Mouse (Mus musculus): ENCODE results near the gene Cd248. TPM values are rescaled to one million over a fixed set of nuclear protein-coding genes. Genes with fewer than 3 reads are reported as not detected.

Cd248 gene
- not detected in 4 replicates for total RNA-seq (2023)

GRCm38 (mm10) chr19:5067867-5068569 lies at the start of gene Cd248:
Gene Cd248, plus strand, starts transcription at chr19:5068078.

DNA sequence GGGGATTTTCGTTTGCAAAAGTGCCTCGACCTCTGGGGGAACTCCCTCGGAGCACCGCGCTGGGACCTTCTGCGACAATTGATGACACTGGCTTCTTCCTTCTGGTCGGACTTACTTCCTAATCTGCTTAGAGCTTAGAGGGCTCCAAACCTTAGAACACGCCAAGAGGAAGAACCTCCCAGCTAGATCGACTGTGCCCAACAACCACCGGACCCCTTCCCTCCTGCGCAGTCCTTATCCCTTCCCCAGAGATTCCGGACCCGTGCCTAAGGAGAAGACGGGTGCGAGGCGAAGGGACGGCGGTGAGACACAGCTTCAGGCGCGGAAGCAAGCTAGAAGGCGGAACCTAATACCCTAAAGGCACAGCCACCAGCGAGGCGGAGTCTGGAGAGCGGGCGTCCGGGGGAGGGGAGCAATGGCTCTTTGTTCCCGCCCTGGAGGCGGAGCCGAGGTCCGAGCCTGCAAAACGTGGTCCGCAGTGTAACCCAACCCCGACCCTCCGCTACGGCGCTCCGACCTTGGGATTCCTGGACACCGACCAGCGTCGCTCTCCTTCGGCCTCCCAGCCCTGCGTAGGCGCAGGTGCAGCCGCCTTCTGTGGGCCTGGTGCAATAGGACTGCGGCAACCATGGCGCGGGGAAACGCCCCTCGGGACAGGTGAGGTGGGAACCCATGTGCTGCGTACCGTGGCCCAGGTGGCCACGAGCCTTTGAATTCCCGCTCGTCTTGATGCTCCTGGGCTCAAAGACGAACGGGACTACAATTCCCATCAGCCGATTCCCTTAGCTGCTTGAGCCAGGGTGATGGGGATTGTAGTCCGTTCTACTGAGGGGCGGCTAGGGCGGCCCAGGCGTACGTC lies 44.0 kb upstream of the Cd248 start, which contains the start of gene Slc29a2:
TSS of gene Slc29a2 (plus strand) at position 240 of the 859 bp plus-strand sequence.

GRCm38 (mm10) chr19:5038709-5039156 lies 29.1 kb upstream of the Cd248 start, which contains the start of the genes B4gat1 and AC124502.3:
Gene B4gat1, plus strand, starts transcription at chr19:5038826.
Gene AC124502.3, plus strand, starts transcription at chr19:5038891.

GRCm38 (mm10) chr19:5040862-5041523 lies 26.9 kb upstream of the Cd248 start, which contains the start of gene Brms1:
Gene Brms1, plus strand, starts transcription at chr19:5041354.

GRCm38 (mm10) chr19:5050047-5050905 lies 17.6 kb upstream of the Cd248 start, which contains the start of gene Rin1:
Gene Rin1, plus strand, starts transcription at chr19:5050481.

GRCm38 (mm10) chr19:5085145-5085863 lies 17.4 kb downstream of the Cd248 start, which contains the start of gene Tmem151a:
Gene Tmem151a, minus strand, starts transcription at chr19:5085531.

GRCm38 (mm10) chr19:5087884-5088728 lies 20.2 kb downstream of the Cd248 start, which contains the start of gene Yif1a:
Gene Yif1a, plus strand, starts transcription at chr19:5088538.

GRCm38 (mm10) chr19:5098363-5099143 lies 30.7 kb downstream of the Cd248 start, which contains the start of gene Cnih2:
Gene Cnih2, minus strand, starts transcription at chr19:5098521.

GRCm38 (mm10) chr19:5106731-5107191 lies 38.9 kb downstream of the Cd248 start, which contains the start of gene Rab1b:
Gene Rab1b, minus strand, starts transcription at chr19:5107072.

GRCm38 (mm10) chr19:5118384-5118698 lies 50.5 kb downstream of the Cd248 start, which contains the start of gene Klc2:
Gene Klc2, minus strand, starts transcription at chr19:5118560.

Other genes starting within 250 kb of the Cd248 start
- 17.3 to 22.6 TPM (median 21.8 TPM) in 4 replicates for gene Ccs, start 228.7 kb upstream of the Cd248 start, total RNA-seq (2023)
- not detected in 4 replicates for gene Ccdc87, start 228.7 kb upstream of the Cd248 start, total RNA-seq (2023)
- gene Ctsf, start 212.9 kb upstream of the Cd248 start, total RNA-seq (2023) = 0.88 to 1.8 TPM (median 1.5 TPM) in 4 replicates
- not detected in 4 replicates for gene Actn3, start 190.2 kb upstream of the Cd248 start, total RNA-seq (2023)
- 7.5 to 11.4 TPM (median 9.0 TPM) in 4 replicates for gene Zdhhc24, start 189.4 kb upstream of the Cd248 start, total RNA-seq (2023)
- gene Bbs1, start 161.4 kb upstream of the Cd248 start, total RNA-seq (2023) = 2.5 to 3.7 TPM (median 2.6 TPM) in 4 replicates
- 65.2 to 87.2 TPM (median 74.8 TPM) in 4 replicates for gene Dpp3, start 139.8 kb upstream of the Cd248 start, total RNA-seq (2023)
- 1.5 to 2.5 TPM (median 2.0 TPM) in 4 replicates for gene Peli3, start 125.0 kb upstream of the Cd248 start, total RNA-seq (2023)
- gene Mrpl11, start 105.9 kb upstream of the Cd248 start, total RNA-seq (2023) = 24.7 to 38.8 TPM (median 33.6 TPM) in 4 replicates
- gene Npas4, start 77.8 kb upstream of the Cd248 start, total RNA-seq (2023) = not detected in 4 replicates
- 2.2 to 7.1 TPM (median 4.2 TPM) in 4 replicates for gene Slc29a2, start 44.2 kb upstream of the Cd248 start, total RNA-seq (2023)
- gene B4gat1, start 29.3 kb upstream of the Cd248 start, total RNA-seq (2023) = 2.3 to 4.9 TPM (median 3.2 TPM) in 4 replicates
- 0.37 to 2.7 TPM (median 1.3 TPM) in 4 replicates for gene AC124502.3, start 29.2 kb upstream of the Cd248 start, total RNA-seq (2023)
- 59.2 to 73.9 TPM (median 68.5 TPM) in 4 replicates for gene Brms1, start 26.7 kb upstream of the Cd248 start, total RNA-seq (2023)
- 3.0 to 3.9 TPM (median 3.3 TPM) in 4 replicates for gene Rin1, start 17.6 kb upstream of the Cd248 start, total RNA-seq (2023)
- 0.15 to 2.9 TPM (median 0.31 TPM) in 3 of 4 replicates, not detected in the other for gene Tmem151a, start 17.5 kb downstream of the Cd248 start, total RNA-seq (2023)
- gene Yif1a, start 20.5 kb downstream of the Cd248 start, total RNA-seq (2023) = 31.0 to 32.1 TPM (median 31.7 TPM) in 4 replicates
- 0.86 to 1.6 TPM (median 1.3 TPM) in 4 replicates for gene Cnih2, start 30.4 kb downstream of the Cd248 start, total RNA-seq (2023)
- gene Rab1b, start 39.0 kb downstream of the Cd248 start, total RNA-seq (2023) = 96.5 to 104 TPM (median 103 TPM) in 4 replicates
- gene Klc2, start 50.5 kb downstream of the Cd248 start, total RNA-seq (2023) = 34.4 to 45.7 TPM (median 38.8 TPM) in 4 replicates
- gene Pacs1, start 205.0 kb downstream of the Cd248 start, total RNA-seq (2023) = 72.0 to 82.2 TPM (median 75.3 TPM) in 4 replicates
- gene Sf3b2, start 227.4 kb downstream of the Cd248 start, total RNA-seq (2023) = 307 to 329 TPM (median 311 TPM) in 4 replicates
- gene Gal3st3, start 230.3 kb downstream of the Cd248 start, total RNA-seq (2023) = not detected in 4 replicates